In genomic region chr5:149291266-149291665, GRCm38 (mm10) we compare ENCODE assay signal across 26 mouse cellular contexts.
"Had no signal": no experiment of that assay in that cellular context is flagged by ENCODE, and none has a peak within 500 bp of the region (broad histone marks: within the 10 kb centered on the region; RNA-seq: fewer than 3 reads in every experiment).

No protein-coding gene starts in this region.

- H3K27ac ChIP-seq: gastrocnemius, adult 2 months; heart, embryonic 13.5 days; heart, embryonic 15.5 days; hindbrain, embryonic 13.5 days; hindbrain, embryonic 15.5 days; hindbrain, postnatal 0 days; kidney, embryonic 15.5 days; kidney, postnatal 0 days; limb, embryonic 12.5 days; liver, embryonic 12.5 days; liver, embryonic 14.5 days had no signal

- H3K36me3 ChIP-seq: heart, embryonic 13.5 days; heart, embryonic 15.5 days; hindbrain, embryonic 13.5 days; hindbrain, embryonic 15.5 days; kidney, embryonic 15.5 days; limb, embryonic 12.5 days; liver, embryonic 12.5 days had no signal

- DNase-seq: gastrocnemius, adult 2 months; gastrocnemius, postnatal 10 days; gastrocnemius, postnatal 25 days; heart, adult 18-20 months; heart, postnatal 14 days; heart, postnatal 4 days; kidney, adult 11 months; kidney, adult 2 months; kidney, adult 9 months; kidney, postnatal 14 days; kidney, postnatal 36 days; layer of hippocampus, adult 9-11 months; layer of hippocampus, postnatal 36 days; left cerebral cortex, postnatal 4 days had no signal

- H3K4me3 ChIP-seq: gastrocnemius, adult 2 months; heart, embryonic 13.5 days; heart, embryonic 15.5 days; hindbrain, embryonic 13.5 days; hindbrain, embryonic 15.5 days; kidney, embryonic 15.5 days; limb, embryonic 12.5 days; liver, embryonic 12.5 days had no signal

- H3K9me3 ChIP-seq: heart, embryonic 15.5 days; hindbrain, embryonic 13.5 days; hindbrain, embryonic 15.5 days; kidney, embryonic 15.5 days; liver, embryonic 12.5 days had no signal

- ATAC-seq: hindbrain, postnatal 0 days; intestine, embryonic 16.5 days; liver, embryonic 12.5 days had no signal

- H3K4me2 ChIP-seq: heart, embryonic 11.5 days; heart, embryonic 13.5 days; heart, embryonic 15.5 days; hindbrain, embryonic 13.5 days; hindbrain, embryonic 15.5 days; kidney, embryonic 15.5 days; limb, embryonic 12.5 days; liver, embryonic 12.5 days had no signal

- H3K27me3 ChIP-seq: heart, embryonic 13.5 days; hindbrain, embryonic 15.5 days; limb, embryonic 12.5 days had no signal

- H3K4me1 ChIP-seq: liver, embryonic 12.5 days had no signal

- H3K9ac ChIP-seq: heart, embryonic 13.5 days; heart, embryonic 15.5 days; hindbrain, embryonic 13.5 days; hindbrain, embryonic 15.5 days; kidney, embryonic 15.5 days; limb, embryonic 12.5 days; liver, embryonic 12.5 days; liver, embryonic 14.5 days had no signal
